Mouse (Mus musculus) CH12.LX (cell line): ENCODE data around the gene Cisd3. TPM values are rescaled to one million over a fixed set of nuclear protein-coding genes. Genes with fewer than 3 reads are reported as not detected.

Experiments used
- DNase-seq: peaks from one replicate; pipeline ENCODE4 v3.0.0-alpha.2; 2013; ENCODE audit errors: extremely low read depth
- H3K27ac ChIP-seq: 2 replicates; pipeline ENCODE4 v1.5.1; 2012; ENCODE audit warnings: low read depth, mild to moderate bottlenecking, control low read depth, moderate library complexity; ENCODE audit not compliant: insufficient read depth
- H3K27me3 ChIP-seq: replicated peaks from 2 replicates; pipeline ENCODE3; 2012; ENCODE audit warnings: inconsistent platforms
- H3K36me3 ChIP-seq, 2 experiments: replicated peaks in 1 of 2; 2 replicates each; pipeline versions ENCODE3 to v1.6.1; 2012; ENCODE audit warnings: inconsistent platforms in 1 of 2, low read length in 1 of 2, mild to moderate bottlenecking in 1 of 2, mixed read lengths in 1 of 2, moderate library complexity in 1 of 2; ENCODE audit not compliant: control insufficient read depth in 1 of 2, insufficient read depth in 1 of 2
- H3K4me1 ChIP-seq, 2 experiments: 2 replicates each; pipeline ENCODE4 v1.6.1; 2012; ENCODE audit warnings: inconsistent platforms in 1 of 2, moderate library complexity in 1 of 2; ENCODE audit not compliant: insufficient read depth in 2 of 2, control insufficient read depth in 1 of 2
- H3K4me2 ChIP-seq: 2 replicates; pipeline ENCODE4 v1.6.1; 2012; ENCODE audit warnings: low read depth, mild to moderate bottlenecking, control low read depth; ENCODE audit not compliant: poor library complexity, insufficient read depth, severe bottlenecking
- H3K4me3 ChIP-seq, 3 experiments: fragments of 150-350 bp in 1 of 3; sonication (generic) in 1 of 3; replicated peaks in 1 of 3; 2 replicates each; pipeline versions ENCODE3 to v1.5.1; 2011 to 2012; ENCODE audit warnings: low read depth in 2 of 3, low read length in 2 of 3, mild to moderate bottlenecking in 2 of 3, moderate library complexity in 2 of 3, control low read depth in 1 of 3, improper control_type of control experiment in 1 of 3, inconsistent platforms in 1 of 3, mixed read lengths in 1 of 3; ENCODE audit not compliant: poor library complexity in 1 of 3
- H3K79me2 ChIP-seq: replicated peaks from 2 replicates; pipeline ENCODE4 v1.6.1; 2012; ENCODE audit warnings: mild to moderate bottlenecking, moderate library complexity; ENCODE audit not compliant: control insufficient read depth, poor library complexity, insufficient read depth, severe bottlenecking; ENCODE audit errors: extremely low read depth
- H3K9ac ChIP-seq: 2 replicates; pipeline ENCODE4 v1.6.1; 2012; ENCODE audit warnings: low read depth, mild to moderate bottlenecking, control low read depth, moderate library complexity; ENCODE audit not compliant: insufficient read depth
- H3K9me3 ChIP-seq: replicated peaks from 2 replicates; pipeline ENCODE3; 2012; ENCODE audit warnings: low read length, inconsistent platforms, mixed read lengths
- BHLHE40 ChIP-seq: IDR thresholded peaks from 2 replicates; pipeline ENCODE4 v1.6.1; 2011; ENCODE audit warnings: mild to moderate bottlenecking, low read depth, low read length, improper control_type of control experiment
- CTCF ChIP-seq, 2 experiments: IDR thresholded peaks in 1 of 2; conservative IDR thresholded peaks in 1 of 2; 2 replicates each; pipeline ENCODE4 v1.5.1; 2011 to 2012; ENCODE audit warnings: low read depth in 2 of 2, low read length in 2 of 2, improper control_type of control experiment in 1 of 2, inconsistent platforms in 1 of 2, mild to moderate bottlenecking in 1 of 2, moderate library complexity in 1 of 2
- E2F4 ChIP-seq: IDR thresholded peaks from 2 replicates; pipeline ENCODE4 v1.6.1; 2011; ENCODE audit warnings: low read depth, low read length, improper control_type of control experiment; ENCODE audit not compliant: insufficient replicate concordance
- ELF1 ChIP-seq: IDR thresholded peaks from 2 replicates; pipeline ENCODE4 v1.6.1; 2014; ENCODE audit warnings: low read depth, mild to moderate bottlenecking, inconsistent platforms, low read length, improper control_type of control experiment
- GABPA ChIP-seq: IDR thresholded peaks from 2 replicates; pipeline ENCODE4 v1.6.1; 2012; ENCODE audit warnings: low read depth, low read length, improper control_type of control experiment, inconsistent platforms; ENCODE audit not compliant: insufficient replicate concordance
- HCFC1 ChIP-seq: IDR thresholded peaks from 2 replicates; pipeline ENCODE4 v1.6.1; 2012; ENCODE audit warnings: low read depth, mild to moderate bottlenecking, inconsistent platforms, low read length, improper control_type of control experiment
- IRF4 ChIP-seq: IDR thresholded peaks from 2 replicates; pipeline ENCODE4 v1.6.1; 2014; ENCODE audit warnings: low read depth, mild to moderate bottlenecking, inconsistent platforms, low read length, improper control_type of control experiment
- KAT2A ChIP-seq: IDR thresholded peaks from 2 replicates; pipeline ENCODE4 v1.6.1; 2012; ENCODE audit warnings: low read length, improper control_type of control experiment, inconsistent platforms; ENCODE audit not compliant: insufficient replicate concordance
- MAX ChIP-seq: IDR thresholded peaks from 2 replicates; pipeline ENCODE4 v1.6.1; 2011; ENCODE audit warnings: low read length, improper control_type of control experiment
- MAZ ChIP-seq: IDR thresholded peaks from 2 replicates; pipeline ENCODE4 v1.6.1; 2012; ENCODE audit warnings: low read depth, mild to moderate bottlenecking, inconsistent platforms, low read length, improper control_type of control experiment, moderate library complexity
- MEF2A ChIP-seq: IDR thresholded peaks from 2 replicates; pipeline ENCODE4 v1.6.1; 2014; ENCODE audit warnings: low read depth, mild to moderate bottlenecking, inconsistent platforms, low read length, improper control_type of control experiment, borderline replicate concordance
- MXI1 ChIP-seq: IDR thresholded peaks from 2 replicates; pipeline ENCODE4 v1.6.1; 2011; ENCODE audit warnings: mild to moderate bottlenecking, low read depth, low read length, improper control_type of control experiment
- MYC ChIP-seq: IDR thresholded peaks from 2 replicates; pipeline ENCODE4 v1.6.1; 2011; ENCODE audit warnings: low read depth, mild to moderate bottlenecking, improper control_type of control experiment, low read length
- NELFE ChIP-seq: IDR thresholded peaks from 2 replicates; pipeline ENCODE4 v1.6.1; 2011; ENCODE audit warnings: low read depth, low read length, improper control_type of control experiment
- NRF1 ChIP-seq: IDR thresholded peaks from 2 replicates; pipeline ENCODE4 v1.6.1; 2014; ENCODE audit warnings: low read depth, mild to moderate bottlenecking, inconsistent platforms, low read length, improper control_type of control experiment, moderate library complexity
- POLR2A ChIP-seq: IDR thresholded peaks from 2 replicates; pipeline ENCODE4 v1.6.1; 2011; ENCODE audit warnings: low read depth, mild to moderate bottlenecking, improper control_type of control experiment, low read length
- POLR2AphosphoS2 ChIP-seq: IDR thresholded peaks from 2 replicates; pipeline ENCODE4 v1.6.1; 2011; ENCODE audit warnings: low read depth, low read length, improper control_type of control experiment
- RAD21 ChIP-seq: IDR thresholded peaks from 2 replicates; pipeline ENCODE4 v1.6.1; 2011; ENCODE audit warnings: low read depth, mild to moderate bottlenecking, low read length, improper control_type of control experiment, moderate library complexity
- RCOR1 ChIP-seq: conservative IDR thresholded peaks from 2 replicates; pipeline ENCODE4 v1.6.1; 2012; ENCODE audit warnings: low read depth, mild to moderate bottlenecking, inconsistent platforms, low read length, improper control_type of control experiment
- SIN3A ChIP-seq: IDR thresholded peaks from 2 replicates; pipeline ENCODE4 v1.6.1; 2012; ENCODE audit warnings: low read length, improper control_type of control experiment, inconsistent platforms
- SMC3 ChIP-seq: IDR thresholded peaks from 2 replicates; pipeline ENCODE4 v1.6.1; 2011; ENCODE audit warnings: low read depth, low read length, improper control_type of control experiment
- TBP ChIP-seq: conservative IDR thresholded peaks from 2 replicates; pipeline ENCODE4 v1.6.1; 2011; ENCODE audit warnings: low read depth, low read length, improper control_type of control experiment
- TCF12 ChIP-seq: IDR thresholded peaks from 2 replicates; pipeline ENCODE4 v1.6.1; 2014; ENCODE audit warnings: low read depth, mild to moderate bottlenecking, inconsistent platforms, low read length, improper control_type of control experiment
- USF1 ChIP-seq: IDR thresholded peaks from 2 replicates; pipeline ENCODE4 v1.6.1; 2014; ENCODE audit warnings: low read depth, mild to moderate bottlenecking, inconsistent platforms, low read length, improper control_type of control experiment
- ZMIZ1 ChIP-seq: IDR thresholded peaks from 2 replicates; pipeline ENCODE4 v1.6.1; 2012; ENCODE audit warnings: low read depth, mild to moderate bottlenecking, inconsistent platforms, low read length, improper control_type of control experiment
- ZNF384 ChIP-seq: IDR thresholded peaks from 2 replicates; pipeline ENCODE4 v1.6.1; 2012; ENCODE audit warnings: low read depth, low read length, improper control_type of control experiment, inconsistent platforms
- dilution Hi-C: fragments of 300-500 bp; cut with MboI; formaldehyde crosslinking; loops from 2 replicates; pipeline ENCODE4 v1.14.3; 2020; ENCODE audit warnings: low sequenced_read_pairs; ENCODE audit not compliant: extremely low pct_unique_long_range_greater_than_20kb, extremely low pct_ligation_motif_present
- in situ Hi-C: fragments of 300-500 bp; cut with MboI; formaldehyde crosslinking; loops from 3 replicates; pipeline ENCODE4 v1.14.3; 2019; ENCODE audit warnings: low sequenced_read_pairs, low pct_ligation_motif_present, low pct_unique_long_range_greater_than_20kb, mixed read lengths
- polyA plus RNA-seq: library from polyadenylated mRNA; unstranded; fragments of >175 nt; gene quantifications from 2 replicates; pipeline ENCODE4 v1.2.1, GENCODE M21; 2012; ENCODE audit warnings: low read depth; ENCODE audit not compliant: insufficient read length
- total RNA-seq, 2 experiments: library from RNA; depleted of rRNA; stranded (reverse); fragments of 300-350 nt in 1 of 2; fragments of >200 nt in 1 of 2; gene quantifications; 2 replicates each; pipeline ENCODE4 v1.2.3; 2012 to 2014

Gene Cisd3
- total RNA-seq (2012; rRNA removed) (141 and 157 TPM in 2 replicates), total RNA-seq (2014; rRNA removed) (63.8 and 66.1 TPM in 2 replicates), polyA plus RNA-seq (169 and 221 TPM in 2 replicates)

GRCm38 (mm10) chr11:97685613-97686321, at the start of gene Cisd3:
Gene Cisd3, plus strand, starts transcription at chr11:97685826.
- dilution Hi-C loops: no loop called here
- Histone ChIP-seq H3K4me2 (peak within 1 kb of the TSS; percentile 91), H3K9ac (peak within 1 kb of the TSS; percentile 66), H3K4me1 (peaks cover 28 to 56% of the 10 kb centered on the region in 2 experiments), H3K4me3 (peak within 1 kb of the TSS; percentile 62 to 79 (median 68)), H3K27me3 (no peaks in the 10 kb centered on the region)
- TF ChIP-seq BHLHE40: peak; percentile 70
- peak in 1 of 2 experiments; percentile 26; a peak in 1 of 4 replicates for TF ChIP-seq CTCF (conservative IDR thresholded peaks at IDR 0.05 in 1 of 2, IDR thresholded peaks at IDR 0.05 in 1 of 2; ENCODE audit: low read depth in 2 of 2, low read length in 2 of 2)
- peak; percentile 93 for TF ChIP-seq NRF1
- peak; percentile 70 for TF ChIP-seq TCF12
- TF ChIP-seq ELF1: peak; percentile 61; the same call in 1 of the 2 replicates
- peak; percentile 15; the same call in 1 of the 2 replicates for TF ChIP-seq USF1
- peak; percentile 22; the same call in 1 of the 2 replicates for TF ChIP-seq SMC3
- peak; percentile 47 for TF ChIP-seq HCFC1
- TF ChIP-seq RAD21: peak; percentile 10
- TF ChIP-seq SIN3A: peak; percentile 79; the same call in 1 of the 2 replicates
- no peak for TF ChIP-seq GABPA
- no peak for TF ChIP-seq KAT2A
- peak; percentile 69; the same call in 1 of the 2 replicates for TF ChIP-seq TBP
- TF ChIP-seq RCOR1: no peak
- peak; percentile 70 for TF ChIP-seq MAX
- TF ChIP-seq MYC: peak; percentile 21; the same call in 1 of the 2 replicates
- no peak; the same call in none of the 2 replicates for TF ChIP-seq POLR2AphosphoS2
- TF ChIP-seq ZMIZ1: no peak
- TF ChIP-seq IRF4: peak; percentile 53; the same call in 1 of the 2 replicates
- TF ChIP-seq MXI1: peak; percentile 88
- peak; percentile 48; the same call in 1 of the 2 replicates for TF ChIP-seq MEF2A
- peak; percentile 74 for TF ChIP-seq ZNF384
- TF ChIP-seq POLR2A: peak; percentile 70
- TF ChIP-seq MAZ: no peak
- 0 out of 2 replicates have a peak, but pooled peaks have one; percentile 9 for TF ChIP-seq NELFE
- no peak for TF ChIP-seq E2F4
- TF ChIP-seq, all 38 proteins: peak for 19
- peak within 1 kb of the TSS; percentile 79 for H3K27ac ChIP-seq
- H3K9me3 ChIP-seq: no peaks in the 10 kb centered on the region
- peak; percentile 93 for DNase-seq
- peaks cover 38 to 60% of the 10 kb centered on the region in 2 experiments for H3K36me3 ChIP-seq
- H3K79me2 ChIP-seq: peaks cover 6% of the 10 kb centered on the region; the same call in 1 of the 2 replicates
- in situ Hi-C loops: no loop called here
